ENCODE assay signal across 5 mouse cellular contexts in the genomic region with DNA sequence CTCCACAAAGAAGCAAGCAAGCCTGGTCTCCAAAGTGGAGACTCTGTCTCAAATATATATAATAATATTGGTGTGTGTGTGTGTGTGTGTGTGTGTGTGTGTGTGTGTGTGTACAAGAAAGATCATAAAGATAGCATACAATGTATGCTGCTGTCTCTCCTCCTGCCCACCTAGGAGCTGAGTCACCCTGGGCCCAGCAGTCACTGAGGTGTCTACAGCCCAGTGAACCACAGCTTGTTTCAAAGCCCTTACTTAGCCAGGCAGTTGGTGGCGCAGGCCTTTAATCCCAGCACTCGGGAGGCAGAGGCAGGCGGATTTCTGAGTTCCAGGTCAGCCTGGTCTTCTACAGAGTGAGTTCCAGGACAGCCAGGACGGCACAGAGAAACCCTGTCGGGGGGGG. TPM values are rescaled to one million over a fixed set of nuclear protein-coding genes. Genes with fewer than 3 reads are reported as not detected.
DNase-seq lines count a peak whose midpoint lies in the region; ATAC-seq and TF ChIP-seq lines count a peak whose summit lies in the region.
"Not testable (repeated sequence)": the region's sequence is repeated elsewhere in the genome, so short reads cannot be mapped to it uniquely, and the experiment has no call there.

No protein-coding gene starts in this region.

- not testable (repeated sequence) for TF ChIP-seq EP300 in MEL (IDR thresholded peaks at IDR 0.05; ENCODE audit: low read depth in 1 of 2, low read length in 2 of 2)

- peak; percentile 80 for DNase-seq in 416B (ENCODE audit: low read depth)
- peak; percentile 34 for DNase-seq in MEL (ENCODE audit: low read depth, low spot score)
- peak; percentile 57 for DNase-seq in induced T-regulatory cell, adult 2 months (ENCODE audit: low read depth)
- not testable (repeated sequence) for DNase-seq in liver, embryonic 13.5 days
- peak; percentile 38 for DNase-seq in splenic B cell, adult 2 months (ENCODE audit: low read depth, low spot score)

- TF ChIP-seq CTCF in MEL (IDR thresholded peaks at IDR 0.05 in 2 of 3, conservative IDR thresholded peaks at IDR 0.05 in 1 of 3; ENCODE audit: control insufficient read depth in 1 of 3, insufficient read depth in 1 of 3, low read depth in 2 of 3, low read length in 3 of 3, poor library complexity in 1 of 3, severe bottlenecking in 1 of 3) = not testable (repeated sequence)

- peaks cover 13 to 43% of the 10 kb centered on the region in 2 experiments for H3K36me3 ChIP-seq in MEL (ENCODE audit: control insufficient read depth in 1 of 2, insufficient read depth in 2 of 2, low read length in 2 of 2)
- H3K36me3 ChIP-seq in liver, embryonic 13.5 days; splenic B cell, adult 2 months (ENCODE audit: control insufficient read depth, insufficient read depth, low read length, poor library complexity, severe bottlenecking): not testable (repeated sequence)

- H3K9me3 ChIP-seq in MEL (replicated peaks; ENCODE audit: insufficient read depth, low read length); liver, embryonic 13.5 days (replicated peaks): not testable (repeated sequence)

- H3K4me1 ChIP-seq in MEL (ENCODE audit: control insufficient read depth in 1 of 2, insufficient read depth in 2 of 2, low read length in 2 of 2) = peaks cover 30 to 34% of the 10 kb centered on the region in 2 experiments
- H3K4me1 ChIP-seq in liver, embryonic 13.5 days (replicated peaks) = peaks cover 86% of the 10 kb centered on the region

- WGBS in liver, embryonic 13.5 days (ENCODE audit: insufficient replicate concordance) = 67% methylated on average over 5 of the region's 5 CpGs

- TF ChIP-seq RAD21 in MEL (IDR thresholded peaks at IDR 0.05; ENCODE audit: low read depth, low read length) = not testable (repeated sequence)

- peak; percentile 22; the same call in 1 of the 2 replicates for ATAC-seq in liver, embryonic 13.5 days (ENCODE audit: low read depth)

- H3K4me2 ChIP-seq in liver, embryonic 13.5 days = not testable (repeated sequence)

- H3K4me3 ChIP-seq in MEL (ENCODE audit: control insufficient read depth in 1 of 2, insufficient read depth in 1 of 2, low read depth in 2 of 2, low read length in 2 of 2); liver, embryonic 13.5 days (replicated peaks): not testable (repeated sequence)

- H3K27ac ChIP-seq in MEL (ENCODE audit: control insufficient read depth, low read depth, low read length); liver, embryonic 13.5 days: not testable (repeated sequence)

- H3K9ac ChIP-seq in MEL (ENCODE audit: control insufficient read depth, low read depth, low read length, poor library complexity, severe bottlenecking) = not testable (repeated sequence)
- H3K9ac ChIP-seq in liver, embryonic 13.5 days = peak overlapping the region; percentile 22; the same call in 1 of the 2 replicates

- TF ChIP-seq POLR2A in MEL (IDR thresholded peaks at IDR 0.05; ENCODE audit: control insufficient read depth in 1 of 2, insufficient read depth in 1 of 2, low read depth in 1 of 2, low read length in 2 of 2, poor library complexity in 1 of 2) = not testable (repeated sequence)

- peaks cover 96% of the 10 kb centered on the region for H3K79me2 ChIP-seq in MEL (ENCODE audit: control insufficient read depth, insufficient read depth, low read length, poor library complexity)

- not testable (repeated sequence) for H3K27me3 ChIP-seq in MEL (ENCODE audit: control insufficient read depth in 1 of 2, insufficient read depth in 2 of 2, low read length in 2 of 2); liver, embryonic 13.5 days; splenic B cell, adult 2 months (ENCODE audit: control insufficient read depth, insufficient read depth, low read length, poor library complexity, severe bottlenecking)

RNA-seq across cellular contexts. Expression of a gene that starts 12.0 kb away (rescaled TPM):
- total RNA-seq in MEL (2012; rRNA removed) = 49.2 and 57.8 TPM in 2 replicates
- polyA plus RNA-seq in MEL (2012; ENCODE audit: insufficient read depth in 1 of 2, insufficient read length in 2 of 2, low read depth in 1 of 2, low replicate concordance in 2 of 2, missing spikeins in 1 of 2) = 100 to 1,000 TPM in 1 of 2 experiments, 10 to 100 TPM in 1; 87.7 to 235 TPM
- polyA plus RNA-seq in liver, embryonic 13.5 days (2015; fragmentation: Nextera tagmentation; extraction: Ambion mirVana) = 10.7 and 13.6 TPM in 2 replicates

RNA-seq across cellular contexts. Expression of a gene that starts 32.7 kb away (rescaled TPM):
- 28.9 and 32.0 TPM in 2 replicates for total RNA-seq in MEL (2012; rRNA removed)
- polyA plus RNA-seq in MEL (2012; ENCODE audit: insufficient read depth in 1 of 2, insufficient read length in 2 of 2, low read depth in 1 of 2, low replicate concordance in 2 of 2, missing spikeins in 1 of 2) = 10 to 100 TPM in 1 of 2 experiments, not detected in 1; 36.0 TPM
- polyA plus RNA-seq in liver, embryonic 13.5 days (2015; fragmentation: Nextera tagmentation; extraction: Ambion mirVana) = 25.3 and 25.7 TPM in 2 replicates
